Mouse (Mus musculus): ENCODE results near the gene Zfp827.

Gene Zfp827

DNA sequence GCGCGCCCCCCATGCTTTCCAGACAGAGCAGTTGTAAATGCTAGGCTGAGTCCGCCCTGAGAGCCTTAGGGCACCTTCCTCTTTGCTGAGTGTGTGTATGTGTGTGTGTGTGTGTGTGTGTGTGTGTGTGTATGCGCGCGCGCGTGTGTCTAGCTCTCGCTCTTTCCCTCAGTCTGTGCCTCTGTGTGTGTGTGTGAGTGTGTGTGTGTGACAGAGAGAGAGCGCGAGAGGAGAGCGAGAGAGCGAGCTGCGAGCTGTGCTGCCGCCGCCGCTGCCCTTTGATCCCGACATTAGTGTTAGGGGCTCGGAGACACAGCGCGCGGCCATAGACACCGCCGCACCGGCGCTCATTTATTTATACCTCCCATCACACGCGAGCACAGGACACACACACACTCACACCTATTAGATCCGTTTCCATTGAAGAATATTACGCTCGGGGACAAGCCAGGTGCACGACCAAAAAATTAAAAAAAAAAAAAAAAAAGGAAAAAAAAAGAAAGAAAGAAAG, at the start of gene Zfp827:
Gene Zfp827, plus strand, starts transcription at position 461 of the 511 bp plus-strand sequence.
- ChIA-PET POLR2A (interaction anchor here (0.6 to 3.4 kb wide), 23 partner anchors 9 to 931 kb away, joined by 3 to 15 read pairs (median 3); no protein-coding TSS in a partner anchor), CTCF (interaction anchor here in 2 of 4 experiments (0.7 kb wide), 2 partner anchors 27 to 484 kb away, joined by 4 to 7 read pairs; no protein-coding TSS in a partner anchor)

DNA sequence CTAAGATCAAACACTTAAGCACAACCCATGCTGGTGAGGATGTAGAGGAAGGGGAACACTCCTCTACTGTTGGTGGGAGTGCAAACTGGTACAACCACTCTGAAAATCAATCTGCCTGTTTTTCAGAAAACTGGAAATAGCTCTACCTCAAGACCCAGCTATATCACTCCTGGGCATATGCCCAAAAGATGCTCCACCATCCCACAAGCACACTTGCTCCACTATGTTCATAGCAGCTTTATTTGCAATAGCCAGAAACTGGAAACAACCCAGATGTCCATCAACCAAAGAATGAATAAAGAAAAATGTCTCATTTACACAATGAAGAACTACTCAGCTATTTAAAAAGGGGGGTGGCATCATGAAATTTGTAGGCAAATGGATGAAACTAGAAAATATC, 23.9 kb upstream of the Zfp827 start:
- ChIA-PET CTCF (interaction anchor here in 1 of 4 experiments (0.7 kb wide), 1 partner anchor 1054 kb away, joined by 3 read pairs; the partner anchor contains the start of gene Hhip), POLR2A (no interaction called here)

DNA sequence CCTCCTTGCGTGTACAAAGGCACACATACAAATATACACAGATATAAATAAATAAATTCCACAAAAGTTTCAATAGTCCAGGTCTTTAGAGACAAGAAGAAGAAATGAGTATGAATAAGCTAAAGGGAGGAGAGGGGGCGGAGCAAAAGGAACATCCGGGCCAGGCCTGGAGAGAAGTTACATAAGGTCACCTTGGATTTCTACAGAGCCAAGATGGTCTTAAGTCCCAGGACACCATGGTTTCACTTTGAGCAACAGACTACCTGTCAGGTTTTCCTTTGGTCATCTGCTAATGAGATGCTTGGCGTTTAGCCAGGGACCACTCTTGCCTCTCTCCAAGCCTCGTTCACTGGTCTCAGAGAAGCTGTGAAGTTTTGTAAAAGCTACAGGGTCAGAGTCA, 13.2 kb upstream of the Zfp827 start:
- CTCF ChIA-PET: interaction anchor here in 1 of 4 experiments (0.6 kb wide), 1 partner anchor 590 kb away, joined by 5 read pairs; no protein-coding TSS in a partner anchor
- POLR2A ChIA-PET: interaction anchor here in 3 of 4 experiments (0.7 to 1.5 kb wide), 9 partner anchors 9 to 279 kb away, joined by 3 to 5 read pairs (median 3); partner anchors contain the start of gene Mmaa (in 1 of the 3)

DNA sequence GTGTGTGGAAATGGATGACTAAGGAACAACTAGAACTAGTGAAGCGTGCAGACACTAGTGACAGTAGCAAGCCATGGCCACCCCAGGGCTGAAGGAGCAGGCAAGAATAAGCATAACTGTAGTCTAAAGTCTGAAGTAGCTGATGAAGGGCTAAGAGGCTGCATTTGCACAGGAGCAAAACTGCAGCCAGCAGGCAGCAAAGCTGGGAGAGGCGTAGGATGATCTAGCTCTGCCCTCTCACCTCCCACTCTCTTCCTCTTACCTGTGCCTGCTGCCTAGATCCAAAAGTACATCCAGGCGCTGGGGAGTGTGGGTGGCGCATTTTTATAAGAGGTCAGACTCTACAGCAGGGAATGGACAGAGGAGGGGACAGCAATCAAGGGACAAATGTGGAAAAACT, 12.2 kb upstream of the Zfp827 start:
- ChIA-PET CTCF (no interaction called here), POLR2A (interaction anchor here in 3 of 4 experiments (0.6 to 2.3 kb wide), 6 partner anchors 10 to 278 kb away, joined by 3 to 15 read pairs (median 4); partner anchors contain the start of genes Mmaa (in 1 of the 3) and Zfp827 (in 1 of the 3))

DNA sequence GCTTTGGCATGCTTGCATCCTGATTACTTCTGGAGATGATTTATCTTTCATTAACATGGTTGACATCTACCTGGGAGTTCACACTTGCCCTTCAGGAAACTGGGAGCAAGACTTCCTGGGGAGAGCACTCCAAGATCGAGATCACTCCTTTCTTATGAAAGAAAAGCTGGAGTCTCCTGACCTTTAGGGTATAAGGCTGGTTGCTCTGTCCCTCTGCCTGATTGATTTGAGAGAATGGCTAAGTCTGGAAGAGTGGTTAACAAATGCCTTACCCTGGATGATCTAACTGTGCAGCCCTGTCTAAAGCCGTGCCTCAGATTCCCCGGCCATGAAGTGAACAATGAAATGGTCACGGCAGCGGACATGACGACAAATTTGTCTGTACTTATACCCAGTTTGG, 11.7 kb upstream of the Zfp827 start:
- POLR2A ChIA-PET: interaction anchor here in 3 of 4 experiments (0.6 to 2.3 kb wide), 6 partner anchors 10 to 245 kb away, joined by 3 to 15 read pairs (median 3); partner anchors contain the start of gene Zfp827 (in 1 of the 3)

DNA sequence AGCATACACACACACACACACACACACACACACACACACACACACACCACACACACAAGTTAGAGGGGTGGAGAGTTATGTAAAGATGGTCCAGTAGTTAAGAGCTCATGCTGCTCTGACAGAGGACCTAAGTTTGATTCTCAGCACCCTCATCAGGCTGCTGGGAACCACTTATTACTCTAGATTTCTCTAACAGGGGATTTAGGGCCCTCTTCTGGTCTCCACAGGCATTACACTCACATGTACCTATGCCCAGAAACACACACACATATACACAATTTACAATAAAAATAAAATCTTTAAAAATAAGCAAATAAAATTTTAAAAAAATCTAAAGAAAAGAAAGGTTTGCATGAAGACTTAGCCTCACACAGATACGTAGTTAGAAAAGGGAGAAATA, 4.3 kb upstream of the Zfp827 start:
- POLR2A ChIA-PET: interaction anchor here in 1 of 4 experiments (0.7 kb wide), 1 partner anchor 778 kb away, joined by 5 read pairs; no protein-coding TSS in a partner anchor
- CTCF ChIA-PET: interaction anchor here in 1 of 4 experiments (0.7 kb wide), 1 partner anchor 100 kb away, joined by 3 read pairs; no protein-coding TSS in a partner anchor

More for the DNA sequence above, 11.7 kb upstream of the Zfp827 start:
- CTCF ChIA-PET: interaction anchor here in 1 of 4 experiments (0.6 kb wide), 1 partner anchor 587 kb away, joined by 3 read pairs; no protein-coding TSS in a partner anchor

DNA sequence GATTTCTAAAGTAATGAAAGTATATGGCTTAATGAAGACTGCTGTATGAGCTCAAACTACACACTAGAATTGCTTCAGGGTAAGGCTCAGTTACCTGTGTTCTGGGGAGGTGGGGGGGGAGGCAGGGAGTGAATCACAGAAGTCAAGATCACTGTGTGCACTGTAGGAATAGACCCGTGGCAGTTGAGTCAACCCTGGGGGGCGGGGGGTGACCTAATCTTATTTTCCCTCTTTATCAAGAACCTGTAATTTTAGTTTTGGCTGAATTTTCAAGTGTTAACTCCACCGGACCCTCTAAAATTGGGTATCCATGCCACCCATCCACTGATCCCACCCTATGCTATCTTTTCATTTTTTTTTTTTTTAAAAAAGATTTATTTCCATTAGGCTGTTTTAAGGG, 918 bp upstream of the Zfp827 start:
- POLR2A ChIA-PET: interaction anchor here in 3 of 4 experiments (0.6 to 3.4 kb wide), 11 partner anchors 11 to 522 kb away, joined by 3 to 15 read pairs (median 3); no protein-coding TSS in a partner anchor
- CTCF ChIA-PET: no interaction called here

DNA sequence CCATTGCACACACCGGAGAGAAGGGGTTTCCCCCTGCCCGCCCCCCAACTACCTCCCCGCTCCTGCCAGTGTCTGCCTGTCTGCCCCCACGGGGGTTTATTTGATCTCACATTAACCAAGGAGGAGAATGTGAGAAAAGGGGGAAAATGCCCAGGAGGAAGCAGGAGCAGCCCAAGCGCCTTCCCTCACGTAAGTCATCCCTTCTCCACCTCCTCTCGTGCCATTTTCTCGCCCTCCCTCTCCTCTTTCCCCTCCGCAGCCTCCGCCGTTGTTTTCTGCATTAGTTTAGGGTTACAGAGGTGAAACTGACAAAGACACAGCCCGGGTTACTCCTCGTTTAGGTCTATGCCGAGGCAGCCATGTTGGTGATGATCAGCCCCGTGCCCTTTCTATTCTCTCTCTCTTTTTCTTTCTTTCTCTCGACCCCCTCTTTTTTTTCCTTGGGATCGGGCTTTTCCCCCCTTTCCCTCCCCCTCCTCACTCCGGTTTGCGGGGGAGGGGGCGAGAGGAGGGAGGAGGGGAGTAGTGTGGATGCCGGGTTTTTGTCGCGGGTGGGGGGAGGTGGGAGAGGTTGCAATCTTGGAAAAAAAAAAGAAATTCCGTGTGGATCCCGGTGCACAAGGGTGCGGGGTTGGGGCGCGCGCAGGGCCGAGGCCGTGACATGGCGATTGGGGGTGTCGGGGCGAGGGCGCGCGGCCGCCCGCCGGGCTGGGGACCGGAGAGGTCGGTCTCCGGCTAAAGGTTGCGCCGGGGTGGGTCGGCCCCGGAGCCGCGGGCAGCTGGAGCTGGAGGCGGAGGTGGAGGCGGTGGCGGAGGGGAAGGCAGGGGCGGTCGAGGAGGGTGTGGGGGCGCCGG, 531 bp downstream of the Zfp827 start:
- CTCF ChIA-PET: interaction anchor here in 2 of 4 experiments (0.7 kb wide), 2 partner anchors 28 to 485 kb away, joined by 4 to 7 read pairs; no protein-coding TSS in a partner anchor
- POLR2A ChIA-PET: interaction anchor here (0.6 to 3.4 kb wide), 25 partner anchors 9 to 931 kb away, joined by 3 to 15 read pairs (median 3); no protein-coding TSS in a partner anchor

DNA sequence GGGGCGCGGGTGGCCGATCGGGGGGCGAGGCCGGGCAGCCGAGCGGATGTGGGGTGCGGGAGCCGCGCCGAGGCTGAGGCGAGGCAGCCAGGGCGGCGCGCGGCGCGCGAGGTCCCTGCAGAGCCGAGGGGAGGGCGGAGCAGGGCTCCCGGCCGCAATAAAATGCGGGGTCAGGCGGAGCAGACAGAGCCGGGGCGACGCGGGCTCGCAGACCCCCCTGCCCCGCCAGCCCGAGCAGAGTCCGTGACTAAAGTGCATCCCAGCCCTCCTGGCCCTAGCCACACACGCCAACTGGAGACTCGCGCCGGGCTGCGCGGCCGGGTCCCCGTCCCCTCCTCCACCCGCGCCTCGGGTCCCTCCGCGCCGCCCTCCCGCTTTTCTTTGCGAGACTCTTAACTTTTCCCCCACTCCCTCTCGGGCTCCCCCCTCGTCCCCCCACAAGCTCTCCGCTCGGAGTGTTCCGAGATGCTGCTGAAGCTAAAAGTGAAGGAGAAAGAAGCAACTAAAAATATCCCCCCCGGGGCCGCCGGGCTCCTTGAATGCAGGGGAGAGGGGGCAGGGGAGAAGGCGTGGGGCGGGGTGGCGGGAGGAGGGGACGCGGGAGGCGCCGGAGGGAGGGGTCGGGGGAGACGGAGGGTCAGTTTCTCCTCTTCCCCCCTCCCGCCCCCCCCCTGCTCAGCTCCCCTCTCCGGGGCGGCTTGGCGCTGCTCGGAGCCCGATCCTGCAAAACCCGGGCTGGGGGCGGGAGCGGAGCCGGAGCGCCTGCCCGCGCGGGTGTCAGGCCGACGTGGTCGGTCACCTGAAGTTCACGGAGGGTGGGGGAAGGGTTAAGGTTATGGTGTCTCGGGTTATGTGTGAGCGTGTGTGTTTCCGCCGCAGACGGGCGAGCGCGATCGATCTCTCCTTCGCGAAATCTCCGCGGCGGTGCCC, 1.4 kb downstream of the Zfp827 start:
- ChIA-PET CTCF (no interaction called here), POLR2A (interaction anchor here in 3 of 4 experiments (0.5 to 1.9 kb wide), 24 partner anchors 9 to 963 kb away, joined by 3 to 9 read pairs (median 3); no protein-coding TSS in a partner anchor)

DNA sequence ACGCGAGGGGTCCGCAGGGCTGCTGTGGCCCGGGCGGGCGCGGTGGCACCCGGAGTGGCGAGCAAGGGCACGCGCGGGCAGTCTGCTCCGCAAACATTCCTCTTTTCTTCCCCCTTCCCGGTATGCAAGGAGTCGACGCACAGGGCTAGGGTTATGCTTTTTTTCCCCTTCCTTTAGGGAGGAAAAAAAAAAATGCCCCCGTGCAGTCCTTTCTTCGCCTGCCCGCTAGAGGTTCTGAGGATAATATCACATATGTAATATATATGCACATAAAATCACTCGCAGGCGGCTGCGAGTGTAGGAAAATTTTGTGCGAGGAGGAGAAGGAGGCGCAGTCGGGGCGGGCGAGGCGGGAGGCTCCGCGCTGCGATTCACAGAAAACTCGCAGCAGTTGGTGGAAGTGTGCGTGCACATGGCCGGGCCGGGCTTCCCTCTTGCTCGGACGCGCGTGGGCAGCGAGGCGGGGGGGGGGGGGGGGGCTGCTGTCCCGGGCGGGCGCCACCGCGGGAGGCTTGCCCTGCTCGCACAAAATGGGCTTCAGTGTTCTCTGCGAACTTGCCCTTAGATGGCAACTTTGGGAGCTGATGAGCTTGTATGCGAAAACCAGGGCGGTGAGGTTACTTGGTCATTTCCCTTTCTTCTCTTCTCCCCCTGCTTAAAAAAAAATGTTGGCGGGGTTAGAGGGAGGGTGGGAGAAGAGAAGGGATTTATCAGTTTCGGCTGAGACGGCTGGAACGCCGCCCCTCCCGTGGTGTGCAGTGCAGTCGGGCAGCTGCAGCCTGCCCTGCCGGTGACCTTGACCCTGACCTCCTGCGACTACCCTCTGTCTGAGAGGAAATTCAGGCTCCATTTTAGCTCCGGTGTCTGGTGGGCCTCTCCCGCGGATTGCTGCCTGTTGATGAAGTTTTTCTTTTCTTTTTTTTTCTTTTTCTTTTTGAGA, 2.4 kb downstream of the Zfp827 start:
- ChIA-PET POLR2A (interaction anchor here in 3 of 4 experiments (0.5 to 1.9 kb wide), 43 partner anchors 8 to 1709 kb away, joined by 3 to 9 read pairs (median 4); partner anchors contain the start of gene Lsm6 (in 1 of the 3)), CTCF (no interaction called here)

DNA sequence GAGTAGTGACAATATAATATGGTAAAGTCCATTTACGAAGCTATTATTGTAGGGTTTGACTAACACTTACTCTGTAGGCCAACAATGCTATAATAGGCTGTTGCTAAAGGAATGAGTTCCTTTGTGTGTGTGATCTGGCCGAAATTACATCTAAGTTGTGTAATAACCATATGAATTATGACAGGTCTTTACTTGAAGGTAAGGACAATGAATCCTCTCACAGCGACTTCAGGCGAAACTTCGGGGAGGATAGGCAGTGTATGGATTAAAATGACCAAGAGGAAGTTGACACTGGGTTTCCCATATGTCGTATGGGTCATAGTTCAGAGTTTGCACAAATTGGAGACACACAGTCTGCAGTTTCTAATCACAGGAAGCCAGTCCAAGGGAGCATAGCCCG, 9.3 kb downstream of the Zfp827 start:
- ChIA-PET POLR2A (interaction anchor here in 2 of 4 experiments (0.8 to 1.9 kb wide), 4 partner anchors 10 to 21 kb away, joined by 3 to 6 read pairs (median 4); partner anchors contain the start of gene Zfp827 (in 1 of the 2)), CTCF (no interaction called here)

DNA sequence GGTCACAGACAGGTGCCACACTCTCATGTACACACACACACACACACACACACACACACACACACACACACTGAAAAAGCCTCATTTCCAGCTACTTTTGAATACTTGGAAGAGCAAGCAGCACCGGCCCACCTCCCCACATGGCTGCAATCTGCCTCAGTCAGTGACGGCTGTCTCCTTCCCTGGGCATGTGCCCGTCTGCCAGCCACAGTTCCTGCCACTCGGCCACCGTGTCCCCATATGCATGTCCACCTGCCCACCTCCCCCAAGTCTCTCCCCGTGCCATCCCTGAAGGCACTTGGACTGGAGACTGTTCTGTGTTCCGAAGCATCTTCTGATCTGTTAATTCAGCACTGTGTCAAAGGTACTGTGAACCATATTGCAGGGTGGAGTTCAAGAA, 9.8 kb downstream of the Zfp827 start:
- CTCF ChIA-PET: no interaction called here
- POLR2A ChIA-PET: interaction anchor here in 2 of 4 experiments (0.9 to 1.9 kb wide), 5 partner anchors 8 to 17 kb away, joined by 3 to 5 read pairs (median 4); partner anchors contain the start of gene Zfp827 (in 2 of the 2)

DNA sequence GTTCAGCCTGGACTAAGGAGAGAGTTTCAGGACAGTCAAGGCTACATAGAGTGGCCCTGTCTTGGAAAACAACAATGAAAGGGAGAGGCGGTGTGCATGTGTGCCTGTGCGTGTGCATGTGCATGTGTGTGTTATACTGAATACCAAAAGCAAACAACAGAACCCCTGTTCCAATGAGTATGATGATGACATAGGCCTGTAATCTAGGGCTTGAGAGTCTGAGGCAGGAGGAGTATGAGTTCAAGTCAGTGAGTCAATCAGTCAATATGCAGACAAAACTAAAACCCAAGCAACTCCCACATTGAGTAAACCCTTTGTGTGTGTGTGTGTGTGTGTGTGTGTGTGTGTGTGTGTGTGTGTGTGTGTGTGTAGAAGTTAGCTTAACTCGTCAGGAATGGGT, 13.2 kb downstream of the Zfp827 start:
- ChIA-PET CTCF (no interaction called here), POLR2A (no interaction called here)

DNA sequence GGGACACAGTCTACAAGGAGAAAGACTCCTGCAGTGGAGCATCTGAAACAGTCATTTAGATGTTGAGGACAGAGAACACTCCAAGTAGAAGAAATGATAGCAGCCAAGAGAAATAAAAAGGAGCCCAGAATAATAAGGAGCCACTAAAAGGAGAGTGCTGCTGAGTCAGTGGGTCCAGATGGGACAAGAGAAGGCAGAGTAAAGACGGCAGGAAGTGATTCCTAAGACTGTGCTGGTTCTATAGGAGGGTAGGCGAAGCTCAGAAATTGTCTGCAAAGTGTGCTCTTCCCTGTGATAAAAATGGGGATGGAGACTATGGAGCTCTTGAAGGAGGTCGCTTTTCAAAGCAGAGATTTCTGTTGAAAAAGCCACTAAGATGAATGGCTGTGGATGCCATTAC, 14.0 kb downstream of the Zfp827 start:
- CTCF ChIA-PET: no interaction called here

DNA sequence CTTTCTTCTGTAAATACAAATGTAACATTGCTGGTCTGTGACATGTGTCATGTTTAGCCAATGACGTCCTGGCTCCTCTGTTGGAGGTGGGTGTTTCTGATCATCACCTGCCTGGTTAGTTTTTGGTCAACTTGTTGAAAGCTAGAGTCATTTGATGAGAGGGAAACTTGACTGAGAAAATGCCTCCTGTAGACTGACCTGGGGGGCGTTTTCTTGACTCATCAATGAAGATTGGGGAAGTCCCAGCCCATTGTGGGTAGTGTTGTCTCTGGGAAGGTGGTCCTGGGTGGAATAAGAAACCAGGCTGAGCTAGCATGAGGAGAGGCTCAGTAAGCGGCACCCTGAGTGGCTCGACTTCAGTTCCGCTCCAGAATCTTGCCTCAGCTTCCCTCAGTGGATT, 16.4 kb downstream of the Zfp827 start:
- ChIA-PET POLR2A (interaction anchor here in 3 of 4 experiments (0.6 to 1.4 kb wide), 4 partner anchors 14 to 36 kb away, joined by 3 to 5 read pairs (median 4); no protein-coding TSS in a partner anchor), CTCF (no interaction called here)

More for the DNA sequence above, 14.0 kb downstream of the Zfp827 start:
- POLR2A ChIA-PET: no interaction called here

DNA sequence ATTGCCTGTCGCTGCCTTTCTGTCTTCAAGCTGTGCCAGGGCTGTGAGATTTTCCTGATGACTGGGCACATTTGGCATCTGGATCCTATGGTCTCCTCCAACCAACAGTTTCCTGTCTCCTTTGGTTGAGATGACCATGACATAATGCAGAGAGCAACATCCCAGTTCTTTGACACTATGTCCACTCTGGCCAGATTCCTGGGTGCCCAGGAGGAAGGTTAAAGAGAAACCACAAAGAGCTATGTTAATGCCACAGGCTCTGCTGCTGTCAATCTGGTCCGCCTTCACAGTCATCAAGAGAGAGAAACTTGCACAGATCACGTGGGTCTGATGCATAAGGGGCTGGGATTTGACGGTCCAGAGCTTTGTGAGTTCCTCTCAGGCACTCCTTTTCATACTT, 18.4 kb downstream of the Zfp827 start:
- POLR2A ChIA-PET: interaction anchor here in 2 of 4 experiments (0.6 to 1.8 kb wide), 3 partner anchors 8 to 20 kb away, joined by 3 to 11 read pairs (median 4); no protein-coding TSS in a partner anchor

More for the DNA sequence above, 18.4 kb downstream of the Zfp827 start:
- CTCF ChIA-PET: no interaction called here
